Mouse (Mus musculus) lung, postnatal 0 days (tissue): ENCODE measurements around the gene Axl.

ENCODE experiments used
- CTCF ChIP-seq: IDR thresholded peaks from 2 replicates; pipeline ENCODE4 v1.5.1; 2016; ENCODE audit warnings: antibody characterized with exemption, mild to moderate bottlenecking
- EP300 ChIP-seq: IDR thresholded peaks from 2 replicates; pipeline ENCODE4 v1.6.1; 2016; ENCODE audit warnings: antibody characterized with exemption, mild to moderate bottlenecking, control low read depth

DNA sequence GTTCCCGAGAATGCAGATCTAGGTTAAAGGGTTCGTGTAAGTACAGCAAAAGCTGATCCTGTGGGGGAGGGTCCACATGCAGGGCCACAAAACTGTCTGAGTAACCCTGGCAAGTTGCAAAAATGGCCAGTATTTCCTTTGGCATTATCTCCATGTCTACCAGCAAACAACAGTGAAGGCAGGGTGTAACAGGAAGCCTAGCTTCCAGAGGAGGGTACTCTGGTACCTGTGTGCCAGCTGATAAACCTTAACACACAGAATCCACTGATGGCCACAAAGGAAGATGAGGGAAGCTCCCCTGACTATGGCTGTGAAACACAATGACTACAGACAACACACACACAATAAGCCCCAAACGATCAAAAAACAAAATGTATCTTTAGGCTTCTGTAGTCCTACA lies 50.2 kb downstream of the Axl start:
- TF ChIP-seq EP300 (no peak), CTCF (no peak)
